Comparison of ENCODE assay signal across 12 mouse cellular contexts in the genomic region with DNA sequence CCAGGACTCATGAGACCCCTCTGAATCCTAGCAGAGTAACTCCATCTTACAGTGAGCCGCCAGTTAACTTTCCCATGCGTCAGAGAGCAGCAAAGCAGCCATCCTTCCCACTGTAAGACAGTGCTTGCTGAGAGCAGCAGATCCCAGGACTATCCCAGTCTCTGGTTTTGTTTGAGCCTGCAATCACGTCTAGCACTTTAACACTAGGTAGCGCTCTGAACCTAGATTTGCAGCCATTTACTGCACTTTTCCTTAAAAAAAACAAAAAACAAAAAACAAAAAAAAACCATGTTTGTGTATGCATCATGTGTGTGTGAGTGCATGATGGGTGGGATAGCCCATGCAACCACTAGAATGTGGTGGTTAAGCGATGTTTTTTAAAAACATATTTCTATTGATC. TPM values are rescaled to one million over a fixed set of nuclear protein-coding genes. Genes with fewer than 3 reads are reported as not detected.
DNase-seq lines count a peak whose midpoint lies in the region; ATAC-seq lines count a peak whose summit lies in the region.
"Had no signal": no experiment of that assay in that cellular context is flagged by ENCODE, and none has a peak within 500 bp of the region (broad histone marks: within the 10 kb centered on the region; RNA-seq: fewer than 3 reads in every experiment).

No protein-coding gene starts in this region.

- no peak overlapping the region for H3K27ac ChIP-seq in forebrain, embryonic 14.5 days (ENCODE audit: low read depth, low read length)
- H3K27ac ChIP-seq in forebrain, embryonic 13.5 days = no peak overlapping the region
- H3K27ac ChIP-seq in kidney, embryonic 14.5 days (ENCODE audit: low read depth, low read length) = no peak overlapping the region
- H3K27ac ChIP-seq: forebrain, embryonic 15.5 days; heart, embryonic 15.5 days had no signal

- DNase-seq in forebrain, embryonic 14.5 days (ENCODE audit: low spot score) = peak; percentile 42
- DNase-seq in kidney, postnatal 10 days = peak; percentile 30
- peak; percentile 93 for DNase-seq in 3T3-L1 (ENCODE audit: low read depth, low spot score)
- peak; percentile 46 for DNase-seq in R1 (ENCODE audit: low read depth, low spot score)
- no peak for DNase-seq in right cerebral cortex, postnatal 4 days
- DNase-seq in thymus, postnatal 10 days (ENCODE audit: low spot score in 2 of 2) = no peak
- DNase-seq: kidney, postnatal 4 days; left cerebral cortex, postnatal 4 days had no signal

- H3K4me1 ChIP-seq in forebrain, embryonic 14.5 days (ENCODE audit: control insufficient read depth, insufficient read depth, low read length) = peaks cover 4% of the 10 kb centered on the region; the same call in 1 of the 2 replicates
- peaks cover 9% of the 10 kb centered on the region for H3K4me1 ChIP-seq in forebrain, embryonic 13.5 days
- peaks cover 7% of the 10 kb centered on the region; the same call in 1 of the 2 replicates for H3K4me1 ChIP-seq in kidney, embryonic 14.5 days (ENCODE audit: control insufficient read depth, insufficient read depth, low read length)

- no peak overlapping the region for H3K4me3 ChIP-seq in forebrain, embryonic 14.5 days (ENCODE audit: low read depth, low read length)
- no peak overlapping the region for H3K4me3 ChIP-seq in forebrain, embryonic 13.5 days
- no peak overlapping the region for H3K4me3 ChIP-seq in kidney, embryonic 14.5 days (ENCODE audit: low read length)
- H3K4me3 ChIP-seq: forebrain, embryonic 15.5 days; heart, embryonic 15.5 days had no signal

- H3K36me3 ChIP-seq in forebrain, embryonic 14.5 days (ENCODE audit: control insufficient read depth, insufficient read depth, low read length) = no peaks in the 10 kb centered on the region
- no peaks in the 10 kb centered on the region for H3K36me3 ChIP-seq in forebrain, embryonic 13.5 days (ENCODE audit: poor library complexity, severe bottlenecking)
- H3K36me3 ChIP-seq in kidney, embryonic 14.5 days (ENCODE audit: control insufficient read depth, insufficient read depth, low read length) = no peaks in the 10 kb centered on the region
- H3K36me3 ChIP-seq: forebrain, embryonic 15.5 days; heart, embryonic 15.5 days had no signal

- 33% methylated on average over 5 of the region's 5 CpGs for WGBS in forebrain, embryonic 14.5 days
- 39% methylated on average over 5 of the region's 5 CpGs for WGBS in forebrain, embryonic 13.5 days
- WGBS in kidney, embryonic 14.5 days = 37% methylated on average over 5 of the region's 5 CpGs

- H3K27me3 ChIP-seq in forebrain, embryonic 14.5 days (replicated peaks; ENCODE audit: control insufficient read depth, insufficient read depth, low read length) = no peaks in the 10 kb centered on the region
- no peaks in the 10 kb centered on the region for H3K27me3 ChIP-seq in forebrain, embryonic 13.5 days
- no peaks in the 10 kb centered on the region for H3K27me3 ChIP-seq in kidney, embryonic 14.5 days (ENCODE audit: control insufficient read depth, insufficient read depth, low read length)
- H3K27me3 ChIP-seq: forebrain, embryonic 15.5 days; heart, embryonic 15.5 days had no signal

- no peak overlapping the region for H3K4me2 ChIP-seq in forebrain, embryonic 14.5 days (ENCODE audit: low read length)
- no peak overlapping the region for H3K4me2 ChIP-seq in forebrain, embryonic 13.5 days
- no peak overlapping the region for H3K4me2 ChIP-seq in kidney, embryonic 14.5 days (replicated peaks; ENCODE audit: low read depth, low read length)
- H3K4me2 ChIP-seq: forebrain, embryonic 15.5 days; heart, embryonic 15.5 days had no signal

- no peak overlapping the region for H3K9ac ChIP-seq in forebrain, embryonic 14.5 days (ENCODE audit: low read length)
- no peak overlapping the region for H3K9ac ChIP-seq in forebrain, embryonic 13.5 days
- H3K9ac ChIP-seq in kidney, embryonic 14.5 days (ENCODE audit: low read depth, low read length) = no peak overlapping the region
- H3K9ac ChIP-seq: forebrain, embryonic 15.5 days; heart, embryonic 15.5 days had no signal

- no peak for ATAC-seq in forebrain, embryonic 14.5 days
- ATAC-seq in forebrain, embryonic 13.5 days = no peak
- no peak for ATAC-seq in kidney, embryonic 14.5 days (ENCODE audit: low FRiP score, low TSS enrichment)
- ATAC-seq: forebrain, embryonic 15.5 days had no signal

- no peaks in the 10 kb centered on the region for H3K9me3 ChIP-seq in forebrain, embryonic 14.5 days (replicated peaks; ENCODE audit: control insufficient read depth, low read length)
- H3K9me3 ChIP-seq in forebrain, embryonic 13.5 days (replicated peaks) = no peaks in the 10 kb centered on the region
- no peaks in the 10 kb centered on the region for H3K9me3 ChIP-seq in kidney, embryonic 14.5 days (ENCODE audit: control insufficient read depth, low read length)
- H3K9me3 ChIP-seq: forebrain, embryonic 15.5 days; heart, embryonic 15.5 days had no signal

RNA-seq across cellular contexts. Expression of a gene that starts 4.1 kb away (rescaled TPM):
- 54.5 and 70.1 TPM in 2 replicates for polyA plus RNA-seq in forebrain, embryonic 14.5 days (2014; fragmentation: Nextera tagmentation; extraction: Ambion mirVana)
- 50.8 and 61.6 TPM in 2 replicates for polyA plus RNA-seq in forebrain, embryonic 13.5 days (2015; fragmentation: Nextera tagmentation; extraction: Ambion mirVana)
- 57.6 and 67.5 TPM in 2 replicates for polyA plus RNA-seq in kidney, embryonic 14.5 days (2014; fragmentation: Nextera tagmentation; extraction: Ambion mirVana)

RNA-seq across cellular contexts. Expression of a gene that starts 16.9 kb away (rescaled TPM):
- polyA plus RNA-seq in forebrain, embryonic 14.5 days (2014; fragmentation: Nextera tagmentation; extraction: Ambion mirVana) = 21.9 and 22.3 TPM in 2 replicates
- polyA plus RNA-seq in forebrain, embryonic 13.5 days (2015; fragmentation: Nextera tagmentation; extraction: Ambion mirVana) = 14.3 and 15.5 TPM in 2 replicates
- 10.5 and 14.1 TPM in 2 replicates for polyA plus RNA-seq in kidney, embryonic 14.5 days (2014; fragmentation: Nextera tagmentation; extraction: Ambion mirVana)

RNA-seq across cellular contexts. Expression of a gene that starts 17.1 kb away (rescaled TPM):
- 42.4 and 49.9 TPM in 2 replicates for polyA plus RNA-seq in forebrain, embryonic 14.5 days (2014; fragmentation: Nextera tagmentation; extraction: Ambion mirVana)
- 44.7 and 50.4 TPM in 2 replicates for polyA plus RNA-seq in forebrain, embryonic 13.5 days (2015; fragmentation: Nextera tagmentation; extraction: Ambion mirVana)
- 57.9 and 59.2 TPM in 2 replicates for polyA plus RNA-seq in kidney, embryonic 14.5 days (2014; fragmentation: Nextera tagmentation; extraction: Ambion mirVana)

RNA-seq across cellular contexts. Expression of a gene that starts 34.2 kb away (rescaled TPM):
- polyA plus RNA-seq in forebrain, embryonic 14.5 days (2014; fragmentation: Nextera tagmentation; extraction: Ambion mirVana) = 69.2 and 70.4 TPM in 2 replicates
- polyA plus RNA-seq in forebrain, embryonic 13.5 days (2015; fragmentation: Nextera tagmentation; extraction: Ambion mirVana) = 60.6 and 61.2 TPM in 2 replicates
- 65.1 and 65.6 TPM in 2 replicates for polyA plus RNA-seq in kidney, embryonic 14.5 days (2014; fragmentation: Nextera tagmentation; extraction: Ambion mirVana)

RNA-seq across cellular contexts. Expression of a gene that starts 35.0 kb away (rescaled TPM):
- polyA plus RNA-seq in forebrain, embryonic 14.5 days (2014; fragmentation: Nextera tagmentation; extraction: Ambion mirVana) = 53.9 and 61.1 TPM in 2 replicates
- polyA plus RNA-seq in forebrain, embryonic 13.5 days (2015; fragmentation: Nextera tagmentation; extraction: Ambion mirVana) = 50.6 and 54.3 TPM in 2 replicates
- 40.7 and 63.0 TPM in 2 replicates for polyA plus RNA-seq in kidney, embryonic 14.5 days (2014; fragmentation: Nextera tagmentation; extraction: Ambion mirVana)

Comparison
In these comparisons a context has a peak if more than half of its experiments do, and no peak if none do; other contexts are left out.
1. DNase-seq: peak in forebrain, embryonic 14.5 days (single experiment), kidney, postnatal 10 days (single experiment), 3T3-L1 (single experiment) and R1 (single experiment); none in right cerebral cortex, postnatal 4 days (single experiment) and thymus, postnatal 10 days (0 of 2).